Mouse (Mus musculus) brain, adult 10 weeks (tissue): Measurements from ENCODE around the gene Slc30a6. TPM values are rescaled to one million over a fixed set of nuclear protein-coding genes. Genes with fewer than 3 reads are reported as not detected.

Experiments
- polyA plus RNA-seq: library from polyadenylated mRNA; stranded (reverse); fragments of 350-450 nt; fragmentation: Illumina TruSeq; extraction: RNeasy Lipid Tissue Mini Kit (QIAGEN cat#74804); gene quantifications from one replicate; pipeline ENCODE4 v1.2.3, GENCODE M21; 2015; ENCODE audit warnings: low read depth, low replicate concordance

Slc30a6 gene
- polyA plus RNA-seq, result 16.7 TPM

DNA sequence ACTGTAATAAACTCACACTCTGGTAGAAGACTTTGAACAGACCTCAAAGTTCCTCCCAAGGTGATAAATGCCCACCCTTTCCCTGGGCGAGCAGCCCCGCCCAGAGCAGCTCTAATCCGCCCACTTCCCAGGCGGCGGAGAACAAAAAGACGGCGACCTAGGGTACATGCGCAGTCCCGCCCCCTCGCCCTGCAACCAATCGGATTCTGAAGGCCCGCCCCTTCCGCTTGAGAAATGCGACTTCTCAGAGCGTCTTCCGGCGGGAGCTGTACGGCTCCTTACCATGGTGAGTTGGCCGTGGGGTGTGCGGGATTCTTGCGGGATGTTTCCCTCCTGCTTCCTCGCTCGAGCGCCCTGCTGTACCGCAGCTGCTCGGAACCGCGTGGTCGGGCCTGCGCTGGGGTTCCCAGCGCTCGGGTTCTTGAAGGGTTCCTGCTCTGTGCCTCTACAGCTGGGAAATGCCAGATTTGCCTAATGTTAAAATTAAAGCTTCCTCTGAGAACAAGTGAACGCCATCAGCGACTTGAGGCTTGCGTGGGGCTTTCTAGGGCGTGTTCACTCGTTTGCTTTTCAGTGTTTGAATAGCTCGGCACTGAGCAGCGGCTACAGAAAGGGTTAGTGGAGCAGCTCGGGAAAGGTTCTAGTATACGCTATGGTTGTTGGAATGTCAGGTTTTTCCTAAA is at the start of gene Slc30a6:
TSS of gene Slc30a6 (plus strand) at position 226 of the 683 bp plus-strand sequence.

DNA sequence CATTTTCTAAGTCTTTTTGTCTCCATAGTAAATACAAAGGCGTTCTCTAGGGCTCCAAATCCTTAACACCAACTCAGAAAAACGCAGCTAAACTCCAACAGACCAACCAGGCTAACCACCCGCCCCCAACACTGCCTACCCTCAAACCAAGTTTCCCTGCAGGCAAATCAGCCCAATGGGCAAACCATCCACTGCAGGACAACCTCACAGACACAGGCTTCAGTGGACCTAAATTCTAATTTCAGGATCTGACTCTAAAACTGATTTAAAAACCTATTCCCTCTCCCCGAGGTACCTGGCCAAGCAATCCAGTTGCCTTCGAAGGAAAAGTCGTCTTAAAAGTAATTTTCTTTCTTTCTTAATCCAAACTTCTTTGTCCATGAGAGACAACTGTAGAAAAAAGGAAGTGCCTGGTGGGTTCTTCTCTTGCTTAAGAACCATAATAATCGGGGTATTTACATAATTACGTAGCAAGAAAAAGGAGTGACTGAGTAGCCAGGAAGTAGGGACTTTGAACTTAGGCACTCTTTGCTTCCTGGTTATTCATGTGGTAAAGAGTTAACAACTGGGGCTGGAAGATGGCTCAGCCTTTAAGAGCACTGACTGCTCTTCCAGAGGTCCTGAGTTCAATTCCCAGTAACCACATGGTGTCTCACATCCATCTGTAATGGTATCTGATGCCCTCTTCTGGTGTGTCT is 63.5 kb downstream of the Slc30a6 start, which contains the start of gene Nlrc4:
TSS of gene Nlrc4 (minus strand) at position 432 of the 698 bp plus-strand sequence.

Other genes starting within 250 kb of the Slc30a6 start
- gene Memo1, start 100.1 kb upstream of the Slc30a6 start, polyA plus RNA-seq, result 42.2 TPM
- gene Dpy30, start 71.7 kb upstream of the Slc30a6 start, polyA plus RNA-seq, result 106 TPM
- 33.3 TPM for gene Spast, start 56.6 kb upstream of the Slc30a6 start, polyA plus RNA-seq
- gene Nlrc4, start 63.5 kb downstream of the Slc30a6 start, polyA plus RNA-seq, result 0.18 TPM
- gene Yipf4, start 93.9 kb downstream of the Slc30a6 start, polyA plus RNA-seq, result 93.1 TPM
- 59.6 TPM for gene Birc6, start 132.7 kb downstream of the Slc30a6 start, polyA plus RNA-seq